Mouse (Mus musculus): ENCODE results near the gene Churc1. TPM values are rescaled to one million over a fixed set of nuclear protein-coding genes. Genes with fewer than 3 reads are reported as not detected.
"Not testable (repeated sequence)": the region's sequence is repeated elsewhere in the genome, so short reads cannot be mapped to it uniquely, and the experiment has no call there.

Gene Churc1
- polyA plus RNA-seq, 1 experiment from 2014 or later, result 87.2 TPM

DNA sequence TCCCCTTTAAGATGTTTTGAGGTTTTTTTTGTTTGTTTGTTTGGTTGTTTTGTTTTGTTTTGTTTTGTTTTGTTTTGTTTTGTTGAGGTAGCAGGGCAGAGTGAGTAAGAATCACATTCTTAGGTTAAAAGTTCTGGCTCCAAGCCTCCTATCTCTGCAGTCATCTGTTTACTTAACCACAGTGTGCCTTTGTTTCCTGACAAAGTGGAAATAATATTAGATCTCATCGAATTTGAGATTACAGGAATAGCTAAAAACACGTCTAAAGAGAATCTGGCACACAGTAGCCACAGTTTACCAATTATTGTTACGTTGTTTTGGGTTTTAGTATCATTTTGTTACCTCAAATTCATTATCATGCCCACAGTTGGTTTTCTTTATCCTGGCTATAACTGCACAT is 9.3 kb downstream of the Churc1 start:
- Histone ChIP-seq H3K36me3 (peaks cover 5% of the 10 kb centered on the region; the same call in 1 of the 2 replicates), H3K9ac (replicated peaks) (no peak overlapping the region), H3K27me3 (no peaks in the 10 kb centered on the region), H3K4me1 (replicated peaks) (peaks cover 4% of the 10 kb centered on the region; the same call in 1 of the 2 replicates), H3K9me3 (no peaks in the 10 kb centered on the region), H3K27ac (no peak overlapping the region), H3K4me3 (replicated peaks) (no peak overlapping the region), H3K4me2 (no peak overlapping the region)
- ATAC-seq (ENCODE audit: insufficient number of reproducible peaks, insufficient read depth, low FRiP score, low TSS enrichment, low read depth), result no peak
- 78% methylated on average over 3 of the region's 3 CpGs for WGBS

- Histone ChIP-seq H3K27me3 (no peaks in the 10 kb centered on the region), H3K4me3 (replicated peaks) (no peak overlapping the region), H3K9me3 (no peaks in the 10 kb centered on the region), H3K4me2 (no peak overlapping the region), H3K27ac (no peak overlapping the region), H3K36me3 (peaks cover 9% of the 10 kb centered on the region; the same call in 1 of the 2 replicates), H3K4me1 (replicated peaks) (peaks cover 4% of the 10 kb centered on the region; the same call in 1 of the 2 replicates), H3K9ac (replicated peaks) (no peak overlapping the region)
- WGBS, result 58% methylated on average over 4 of the region's 4 CpGs
- ATAC-seq (ENCODE audit: insufficient number of reproducible peaks, insufficient read depth, low FRiP score, low TSS enrichment, low read depth), result no peak
Measured at GRCm38 (mm10) chr12:76775132-76775531, 9.8 kb downstream of the Churc1 start.

DNA sequence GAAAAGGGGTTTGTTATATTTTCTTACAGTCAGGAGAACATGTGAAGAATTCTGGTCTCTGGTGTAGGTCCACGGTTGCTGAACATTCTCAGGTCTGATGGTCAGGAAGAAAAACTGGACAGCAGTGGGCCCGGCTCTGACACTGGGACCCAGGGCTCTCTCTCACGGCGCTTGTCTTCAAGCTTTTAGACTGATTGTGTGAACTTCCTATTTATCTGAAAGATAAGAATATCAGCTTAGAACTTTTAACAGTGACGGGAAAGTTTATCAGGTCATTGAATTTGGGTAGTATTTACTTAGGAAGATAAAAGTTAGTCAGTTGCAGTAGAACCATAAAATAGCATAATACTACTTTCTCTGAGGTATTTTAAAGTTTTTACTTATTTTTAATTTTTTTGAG is 11.6 kb downstream of the Churc1 start:
- no peak overlapping the region for H3K4me3 ChIP-seq (replicated peaks)
- no peak overlapping the region for H3K27ac ChIP-seq

DNA sequence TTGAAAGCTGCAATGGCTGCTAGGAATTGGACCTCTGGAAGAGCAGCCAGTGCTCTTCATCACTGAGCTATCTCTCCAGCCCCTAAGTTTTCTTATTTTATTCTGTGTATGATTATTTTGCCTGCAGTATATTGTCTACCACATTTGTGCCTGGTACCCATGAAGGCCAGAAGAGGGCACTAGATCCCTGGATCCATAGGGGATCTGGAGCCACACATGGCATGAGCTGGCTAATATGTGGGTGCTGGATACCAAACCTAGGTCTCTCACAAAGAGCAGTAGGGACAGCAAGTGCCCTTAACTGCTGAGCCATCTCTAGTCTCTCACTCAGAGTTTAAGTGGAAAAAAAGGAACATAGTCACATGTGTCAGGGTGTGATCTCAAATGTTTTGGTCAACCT is 12.5 kb downstream of the Churc1 start:
- Histone ChIP-seq H3K4me2 (no peak overlapping the region), H3K9me3 (no peaks in the 10 kb centered on the region), H3K4me3 (replicated peaks) (no peak overlapping the region), H3K27ac (no peak overlapping the region), H3K36me3 (peaks cover 9% of the 10 kb centered on the region; the same call in 1 of the 2 replicates), H3K9ac (replicated peaks) (no peak overlapping the region), H3K27me3 (no peaks in the 10 kb centered on the region), H3K4me1 (replicated peaks) (peaks cover 4% of the 10 kb centered on the region; the same call in 1 of the 2 replicates)
- ATAC-seq (ENCODE audit: insufficient number of reproducible peaks, insufficient read depth, low FRiP score, low TSS enrichment, low read depth), result no peak

More for the DNA sequence above, 11.6 kb downstream of the Churc1 start:
- H3K4me2 ChIP-seq, result no peak overlapping the region
- no peaks in the 10 kb centered on the region for H3K9me3 ChIP-seq
- ATAC-seq (ENCODE audit: insufficient number of reproducible peaks, insufficient read depth, low FRiP score, low TSS enrichment, low read depth), result no peak
- peaks cover 9% of the 10 kb centered on the region; the same call in 1 of the 2 replicates for H3K36me3 ChIP-seq
- H3K4me1 ChIP-seq (replicated peaks), result peaks cover 4% of the 10 kb centered on the region; the same call in 1 of the 2 replicates
- H3K9ac ChIP-seq (replicated peaks), result no peak overlapping the region
- WGBS, result 95% methylated on average over 5 of the region's 5 CpGs
- no peaks in the 10 kb centered on the region for H3K27me3 ChIP-seq

- Histone ChIP-seq H3K9ac (replicated peaks) (no peak overlapping the region), H3K9me3 (no peaks in the 10 kb centered on the region), H3K27me3 (no peaks in the 10 kb centered on the region), H3K4me3 (replicated peaks) (no peak overlapping the region), H3K4me1 (replicated peaks) (peaks cover 4% of the 10 kb centered on the region; the same call in 1 of the 2 replicates), H3K27ac (no peak overlapping the region), H3K36me3 (peaks cover 9% of the 10 kb centered on the region; the same call in 1 of the 2 replicates), H3K4me2 (no peak overlapping the region)
- 82% methylated on average over 10 of the region's 10 CpGs for WGBS
- ATAC-seq (ENCODE audit: insufficient number of reproducible peaks, insufficient read depth, low FRiP score, low TSS enrichment, low read depth), result no peak
Measured at GRCm38 (mm10) chr12:76778305-76779083, 13.2 kb downstream of the Churc1 start.

DNA sequence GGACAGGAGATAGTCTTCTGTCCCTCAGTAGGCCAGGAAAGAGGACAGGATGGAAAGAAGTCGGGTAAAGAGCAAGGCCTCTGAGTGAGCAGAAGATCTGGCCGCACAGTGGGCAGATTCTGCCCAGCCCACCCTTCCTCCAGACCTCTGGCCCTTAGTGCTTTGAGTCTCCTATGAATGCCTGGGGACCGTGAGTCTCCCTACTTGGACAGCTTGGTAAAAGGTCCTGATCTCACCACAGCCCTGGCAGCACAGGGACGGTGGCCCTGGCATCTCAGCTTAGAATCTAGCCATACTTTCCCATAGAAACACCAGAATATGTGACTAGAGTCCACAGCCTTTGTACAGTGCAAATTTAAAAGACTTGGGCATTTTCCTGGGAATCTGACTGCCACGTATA is 14.6 kb downstream of the Churc1 start:
- Histone ChIP-seq H3K4me2 (no peak overlapping the region), H3K9ac (replicated peaks) (no peak overlapping the region), H3K27ac (no peak overlapping the region), H3K27me3 (no peaks in the 10 kb centered on the region), H3K4me3 (replicated peaks) (no peak overlapping the region), H3K36me3 (peaks cover 9% of the 10 kb centered on the region; the same call in 1 of the 2 replicates), H3K9me3 (no peaks in the 10 kb centered on the region), H3K4me1 (replicated peaks) (peaks cover 3% of the 10 kb centered on the region; the same call in 1 of the 2 replicates)
- 89% methylated on average over 5 of the region's 5 CpGs for WGBS
- no peak for ATAC-seq (ENCODE audit: insufficient number of reproducible peaks, insufficient read depth, low FRiP score, low TSS enrichment, low read depth)

DNA sequence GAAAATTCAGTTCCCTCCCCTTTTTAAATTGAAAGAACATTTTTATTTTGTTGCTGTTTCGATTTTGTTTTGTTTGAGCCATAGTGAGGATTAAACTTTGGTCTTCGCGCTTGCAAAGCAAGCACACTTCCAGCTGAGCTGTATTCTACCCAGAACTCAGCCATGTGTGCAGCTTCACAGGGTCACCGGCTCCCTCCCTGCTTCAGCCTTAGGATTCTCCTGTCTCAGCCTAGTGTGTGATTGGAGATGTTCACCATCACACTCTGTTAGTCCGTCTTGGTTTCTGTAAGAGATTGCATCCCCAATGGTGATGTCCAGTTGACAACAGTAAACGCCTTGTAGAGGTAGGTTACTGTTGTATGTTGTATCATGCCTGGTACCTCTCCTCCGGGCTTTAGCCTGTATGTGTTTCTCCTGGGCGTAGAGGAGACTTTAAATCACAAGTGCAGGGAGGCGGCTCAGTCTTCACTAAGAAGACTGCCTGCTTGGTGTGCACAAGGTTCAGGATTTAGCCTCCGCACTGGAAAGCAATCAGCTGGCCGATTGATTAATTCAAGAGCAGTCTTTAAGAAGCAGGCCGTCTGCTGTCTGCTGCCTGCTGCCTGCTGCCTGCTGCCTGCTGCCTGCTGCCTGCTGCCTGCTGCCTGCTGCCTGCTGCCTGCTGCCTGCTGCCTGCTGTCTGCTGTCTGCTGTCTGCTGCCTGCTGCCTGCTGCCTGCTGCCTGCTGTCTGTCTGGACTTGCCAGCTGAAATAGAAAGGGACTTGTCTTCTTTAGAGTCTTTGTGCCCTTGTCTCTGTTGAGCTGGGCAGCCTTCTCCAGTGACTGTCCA is 15.5 kb downstream of the Churc1 start:
- 74% methylated on average over 12 of the region's 12 CpGs for WGBS
- no peak for ATAC-seq (ENCODE audit: insufficient number of reproducible peaks, insufficient read depth, low FRiP score, low TSS enrichment, low read depth)

DNA sequence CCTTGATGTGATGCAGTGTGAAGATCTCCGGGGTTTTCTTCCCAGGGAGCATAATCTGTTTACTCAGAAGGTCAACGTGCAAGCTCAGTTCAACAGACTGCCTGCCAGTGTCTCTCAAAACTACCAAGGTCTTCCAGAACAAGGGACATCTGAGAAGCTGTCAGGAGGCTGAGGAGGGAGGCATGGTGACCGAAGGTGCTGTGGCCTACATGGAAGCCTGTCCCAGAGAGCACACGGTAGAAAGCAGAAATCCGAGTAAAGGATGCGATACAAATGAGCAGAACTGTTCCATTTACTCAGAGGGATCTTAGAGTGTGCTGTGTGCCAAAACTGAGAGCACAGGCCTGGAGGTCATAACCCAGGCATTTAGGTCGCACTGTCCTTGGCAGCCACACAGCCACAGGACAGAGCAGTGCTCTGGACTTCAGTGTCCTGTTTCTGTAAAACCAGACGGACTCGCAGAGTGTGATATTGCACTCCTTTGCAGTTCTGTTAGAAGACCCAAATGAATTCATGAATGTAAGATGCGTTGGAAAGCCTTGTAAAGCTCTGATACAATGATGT is 18.8 kb downstream of the Churc1 start:
- no peak overlapping the region for H3K4me2 ChIP-seq
- no peak overlapping the region for H3K9ac ChIP-seq (replicated peaks)
- no peak for ATAC-seq (ENCODE audit: insufficient number of reproducible peaks, insufficient read depth, low FRiP score, low TSS enrichment, low read depth)
- H3K4me3 ChIP-seq (replicated peaks), result no peak overlapping the region
- H3K4me1 ChIP-seq (replicated peaks), result no peaks in the 10 kb centered on the region
- no peak overlapping the region for H3K27ac ChIP-seq
- 68% methylated on average over 10 of the region's 10 CpGs for WGBS
- H3K9me3 ChIP-seq, result no peaks in the 10 kb centered on the region
- no peaks in the 10 kb centered on the region for H3K27me3 ChIP-seq
- H3K36me3 ChIP-seq, result 0 out of 2 replicates have a peak, but pooled peaks cover 4% of the 10 kb centered on the region

More for the DNA sequence above, 15.5 kb downstream of the Churc1 start:
- Histone ChIP-seq H3K9ac (replicated peaks) (no peak overlapping the region), H3K36me3 (peaks cover 9% of the 10 kb centered on the region; the same call in 1 of the 2 replicates), H3K4me3 (replicated peaks) (no peak overlapping the region), H3K4me1 (replicated peaks) (no peaks in the 10 kb centered on the region), H3K27ac (peak overlapping the region; percentile 25; the same call in 1 of the 2 replicates), H3K9me3 (no peaks in the 10 kb centered on the region), H3K27me3 (no peaks in the 10 kb centered on the region), H3K4me2 (no peak overlapping the region)

GRCm38 (mm10) chr12:76790446-76791084 is 25.2 kb downstream of the Churc1 start:
- Histone ChIP-seq H3K4me3 (replicated peaks) (no peak overlapping the region), H3K9me3 (no peaks in the 10 kb centered on the region), H3K36me3 (no peaks in the 10 kb centered on the region), H3K27ac (no peak overlapping the region), H3K9ac (replicated peaks) (no peak overlapping the region), H3K4me2 (no peak overlapping the region), H3K27me3 (no peaks in the 10 kb centered on the region), H3K4me1 (replicated peaks) (no peaks in the 10 kb centered on the region)
- whole genome bisulfite sequencing, result 61% methylated on average over 8 of the region's 8 CpGs
- no peak for ATAC-seq (ENCODE audit: insufficient number of reproducible peaks, insufficient read depth, low FRiP score, low TSS enrichment, low read depth)

DNA sequence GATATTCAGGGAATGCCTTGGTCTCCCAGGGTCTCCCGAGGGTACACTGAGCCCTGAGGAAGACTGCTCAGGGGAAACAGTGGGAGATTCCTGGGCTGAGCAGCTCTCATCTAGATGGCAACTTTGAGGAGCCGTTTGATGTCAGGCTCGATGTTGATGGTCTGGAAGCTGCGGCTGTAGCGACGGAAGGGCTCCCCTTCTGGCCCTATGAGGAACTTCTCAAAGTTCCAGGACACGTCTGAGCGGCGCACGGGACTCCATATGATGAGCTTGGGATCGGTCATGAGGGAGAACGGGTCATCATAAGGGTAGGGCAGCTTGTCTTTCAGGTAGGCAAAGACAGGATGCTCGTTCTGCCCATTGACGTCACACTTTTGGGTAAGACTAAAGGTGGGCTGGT is 27.2 kb downstream of the Churc1 start:
- not testable (repeated sequence) for H3K4me3 ChIP-seq (replicated peaks); H3K9ac ChIP-seq (replicated peaks); H3K4me1 ChIP-seq (replicated peaks); ATAC-seq (ENCODE audit: insufficient number of reproducible peaks, insufficient read depth, low FRiP score, low TSS enrichment, low read depth); H3K4me2 ChIP-seq; H3K36me3 ChIP-seq; H3K27me3 ChIP-seq; H3K27ac ChIP-seq; H3K9me3 ChIP-seq
- 46% methylated on average over 14 of the region's 14 CpGs for WGBS

Data from limb, embryonic 12.5 days (tissue).